Mouse (Mus musculus) CH12.LX (cell line): ENCODE results near the gene Chic2. TPM values are rescaled to one million over a fixed set of nuclear protein-coding genes. Genes with fewer than 3 reads are reported as not detected.

ENCODE experiments used
- DNase-seq: peaks from one replicate; pipeline ENCODE4 v3.0.0-alpha.2; 2013; ENCODE audit errors: extremely low read depth
- H3K27ac ChIP-seq: 2 replicates; pipeline ENCODE4 v1.5.1; 2012; ENCODE audit warnings: low read depth, mild to moderate bottlenecking, control low read depth, moderate library complexity; ENCODE audit not compliant: insufficient read depth
- H3K27me3 ChIP-seq: replicated peaks from 2 replicates; pipeline ENCODE3; 2012; ENCODE audit warnings: inconsistent platforms
- H3K36me3 ChIP-seq, 2 experiments: replicated peaks in 1 of 2; 2 replicates each; pipeline versions ENCODE3 to v1.6.1; 2012; ENCODE audit warnings: inconsistent platforms in 1 of 2, low read length in 1 of 2, mild to moderate bottlenecking in 1 of 2, mixed read lengths in 1 of 2, moderate library complexity in 1 of 2; ENCODE audit not compliant: control insufficient read depth in 1 of 2, insufficient read depth in 1 of 2
- H3K4me1 ChIP-seq, 2 experiments: 2 replicates each; pipeline ENCODE4 v1.6.1; 2012; ENCODE audit warnings: inconsistent platforms in 1 of 2, moderate library complexity in 1 of 2; ENCODE audit not compliant: insufficient read depth in 2 of 2, control insufficient read depth in 1 of 2
- H3K4me2 ChIP-seq: 2 replicates; pipeline ENCODE4 v1.6.1; 2012; ENCODE audit warnings: low read depth, mild to moderate bottlenecking, control low read depth; ENCODE audit not compliant: poor library complexity, insufficient read depth, severe bottlenecking
- H3K4me3 ChIP-seq, 3 experiments: fragments of 150-350 bp in 1 of 3; sonication (generic) in 1 of 3; replicated peaks in 1 of 3; 2 replicates each; pipeline versions ENCODE3 to v1.5.1; 2011 to 2012; ENCODE audit warnings: low read depth in 2 of 3, low read length in 2 of 3, mild to moderate bottlenecking in 2 of 3, moderate library complexity in 2 of 3, control low read depth in 1 of 3, improper control_type of control experiment in 1 of 3, inconsistent platforms in 1 of 3, mixed read lengths in 1 of 3; ENCODE audit not compliant: poor library complexity in 1 of 3
- H3K79me2 ChIP-seq: replicated peaks from 2 replicates; pipeline ENCODE4 v1.6.1; 2012; ENCODE audit warnings: mild to moderate bottlenecking, moderate library complexity; ENCODE audit not compliant: control insufficient read depth, poor library complexity, insufficient read depth, severe bottlenecking; ENCODE audit errors: extremely low read depth
- H3K9ac ChIP-seq: 2 replicates; pipeline ENCODE4 v1.6.1; 2012; ENCODE audit warnings: low read depth, mild to moderate bottlenecking, control low read depth, moderate library complexity; ENCODE audit not compliant: insufficient read depth
- H3K9me3 ChIP-seq: replicated peaks from 2 replicates; pipeline ENCODE3; 2012; ENCODE audit warnings: low read length, inconsistent platforms, mixed read lengths
- CHD2 ChIP-seq: IDR thresholded peaks from 2 replicates; pipeline ENCODE4 v1.6.1; 2011; ENCODE audit warnings: low read length, improper control_type of control experiment
- CTCF ChIP-seq, 2 experiments: IDR thresholded peaks in 1 of 2; conservative IDR thresholded peaks in 1 of 2; 2 replicates each; pipeline ENCODE4 v1.5.1; 2011 to 2012; ENCODE audit warnings: low read depth in 2 of 2, low read length in 2 of 2, improper control_type of control experiment in 1 of 2, inconsistent platforms in 1 of 2, mild to moderate bottlenecking in 1 of 2, moderate library complexity in 1 of 2
- E2F4 ChIP-seq: IDR thresholded peaks from 2 replicates; pipeline ENCODE4 v1.6.1; 2011; ENCODE audit warnings: low read depth, low read length, improper control_type of control experiment; ENCODE audit not compliant: insufficient replicate concordance
- ELF1 ChIP-seq: IDR thresholded peaks from 2 replicates; pipeline ENCODE4 v1.6.1; 2014; ENCODE audit warnings: low read depth, mild to moderate bottlenecking, inconsistent platforms, low read length, improper control_type of control experiment
- EP300 ChIP-seq: IDR thresholded peaks from 2 replicates; pipeline ENCODE4 v1.6.1; 2011; ENCODE audit warnings: low read length, improper control_type of control experiment
- ETS1 ChIP-seq: conservative IDR thresholded peaks from 2 replicates; pipeline ENCODE4 v1.6.1; 2012; ENCODE audit warnings: low read depth, mild to moderate bottlenecking, inconsistent platforms, low read length, improper control_type of control experiment, moderate library complexity
- HCFC1 ChIP-seq: IDR thresholded peaks from 2 replicates; pipeline ENCODE4 v1.6.1; 2012; ENCODE audit warnings: low read depth, mild to moderate bottlenecking, inconsistent platforms, low read length, improper control_type of control experiment
- KAT2A ChIP-seq: IDR thresholded peaks from 2 replicates; pipeline ENCODE4 v1.6.1; 2012; ENCODE audit warnings: low read length, improper control_type of control experiment, inconsistent platforms; ENCODE audit not compliant: insufficient replicate concordance
- MAFK ChIP-seq: IDR thresholded peaks from 2 replicates; pipeline ENCODE4 v1.6.1; 2011; ENCODE audit warnings: low read length, improper control_type of control experiment; ENCODE audit not compliant: insufficient replicate concordance
- MEF2A ChIP-seq: IDR thresholded peaks from 2 replicates; pipeline ENCODE4 v1.6.1; 2014; ENCODE audit warnings: low read depth, mild to moderate bottlenecking, inconsistent platforms, low read length, improper control_type of control experiment, borderline replicate concordance
- MXI1 ChIP-seq: IDR thresholded peaks from 2 replicates; pipeline ENCODE4 v1.6.1; 2011; ENCODE audit warnings: mild to moderate bottlenecking, low read depth, low read length, improper control_type of control experiment
- MYC ChIP-seq: IDR thresholded peaks from 2 replicates; pipeline ENCODE4 v1.6.1; 2011; ENCODE audit warnings: low read depth, mild to moderate bottlenecking, improper control_type of control experiment, low read length
- NELFE ChIP-seq: IDR thresholded peaks from 2 replicates; pipeline ENCODE4 v1.6.1; 2011; ENCODE audit warnings: low read depth, low read length, improper control_type of control experiment
- POLR2A ChIP-seq: IDR thresholded peaks from 2 replicates; pipeline ENCODE4 v1.6.1; 2011; ENCODE audit warnings: low read depth, mild to moderate bottlenecking, improper control_type of control experiment, low read length
- POLR2AphosphoS2 ChIP-seq: IDR thresholded peaks from 2 replicates; pipeline ENCODE4 v1.6.1; 2011; ENCODE audit warnings: low read depth, low read length, improper control_type of control experiment
- SIN3A ChIP-seq: IDR thresholded peaks from 2 replicates; pipeline ENCODE4 v1.6.1; 2012; ENCODE audit warnings: low read length, improper control_type of control experiment, inconsistent platforms
- TBP ChIP-seq: conservative IDR thresholded peaks from 2 replicates; pipeline ENCODE4 v1.6.1; 2011; ENCODE audit warnings: low read depth, low read length, improper control_type of control experiment
- USF1 ChIP-seq: IDR thresholded peaks from 2 replicates; pipeline ENCODE4 v1.6.1; 2014; ENCODE audit warnings: low read depth, mild to moderate bottlenecking, inconsistent platforms, low read length, improper control_type of control experiment
- USF2 ChIP-seq: conservative IDR thresholded peaks from 2 replicates; pipeline ENCODE4 v1.6.1; 2011; ENCODE audit warnings: low read depth, low read length, improper control_type of control experiment
- ZMIZ1 ChIP-seq: IDR thresholded peaks from 2 replicates; pipeline ENCODE4 v1.6.1; 2012; ENCODE audit warnings: low read depth, mild to moderate bottlenecking, inconsistent platforms, low read length, improper control_type of control experiment
- dilution Hi-C: fragments of 300-500 bp; cut with MboI; formaldehyde crosslinking; loops from 2 replicates; pipeline ENCODE4 v1.14.3; 2020; ENCODE audit warnings: low sequenced_read_pairs; ENCODE audit not compliant: extremely low pct_unique_long_range_greater_than_20kb, extremely low pct_ligation_motif_present
- in situ Hi-C: fragments of 300-500 bp; cut with MboI; formaldehyde crosslinking; loops from 3 replicates; pipeline ENCODE4 v1.14.3; 2019; ENCODE audit warnings: low sequenced_read_pairs, low pct_ligation_motif_present, low pct_unique_long_range_greater_than_20kb, mixed read lengths
- polyA plus RNA-seq: library from polyadenylated mRNA; unstranded; fragments of >175 nt; gene quantifications from 2 replicates; pipeline ENCODE4 v1.2.1, GENCODE M21; 2012; ENCODE audit warnings: low read depth; ENCODE audit not compliant: insufficient read length
- total RNA-seq, 2 experiments: library from RNA; depleted of rRNA; stranded (reverse); fragments of 300-350 nt in 1 of 2; fragments of >200 nt in 1 of 2; gene quantifications; 2 replicates each; pipeline ENCODE4 v1.2.3; 2012 to 2014

Chic2 gene
- total and polyA plus RNA-seq, 3 experiments: 28.2 to 41.6 (median 40.8) TPM

DNA sequence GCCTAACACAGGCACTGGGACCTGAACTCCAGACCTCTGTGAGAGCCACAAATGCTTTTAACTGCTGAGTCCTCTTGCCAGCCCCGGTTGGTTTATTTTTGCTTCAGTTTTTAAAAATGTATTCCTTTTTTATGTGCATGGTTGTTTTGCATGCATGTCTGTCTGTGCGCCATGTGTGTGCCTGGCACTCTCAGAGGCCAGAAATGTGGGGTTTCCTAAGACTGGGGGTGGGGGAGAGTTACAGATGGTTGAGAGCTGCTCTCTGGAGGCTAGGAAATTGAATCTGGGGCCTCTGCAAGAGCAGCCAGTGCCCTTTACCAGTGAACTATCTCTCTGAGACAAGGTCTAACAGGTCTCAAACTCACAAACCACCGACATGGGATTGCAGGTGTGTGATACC is 76.7 kb downstream of the Chic2 start:
- dilution Hi-C loops: no loop called here
- Histone ChIP-seq H3K36me3 (no peaks in the 10 kb centered on the region), H3K4me1 (no peaks in the 10 kb centered on the region), H3K9me3 (no peaks in the 10 kb centered on the region), H3K4me2 (no peak overlapping the region), H3K4me3 (no peak overlapping the region), H3K9ac (no peak overlapping the region), H3K79me2 (no peaks in the 10 kb centered on the region), H3K27me3 (no peaks in the 10 kb centered on the region), H3K27ac (no peak overlapping the region)
- in situ Hi-C loops: no loop called here
- TF ChIP-seq MYC (no peak), MXI1 (no peak), ZMIZ1 (no peak), USF1 (no peak), ETS1 (no peak), CHD2 (no peak), EP300 (no peak), POLR2A (no peak), TBP (no peak), HCFC1 (no peak), SIN3A (no peak), NELFE (no peak), E2F4 (no peak), CTCF (conservative IDR thresholded peaks at IDR 0.05 in 1 of 2, IDR thresholded peaks at IDR 0.05 in 1 of 2; ENCODE audit: low read depth in 2 of 2, low read length in 2 of 2) (no peak), MAFK (no peak), ELF1 (no peak), USF2 (no peak), KAT2A (no peak), POLR2AphosphoS2 (no peak), MEF2A (no peak)
- DNase-seq: no peak

- no peaks in the 10 kb centered on the region for H3K36me3 ChIP-seq
- dilution Hi-C loops (no loop called here), in situ Hi-C loops (no loop called here)
- no peak overlapping the region for H3K9ac ChIP-seq
- no peak overlapping the region for H3K4me2 ChIP-seq
- H3K27ac ChIP-seq: no peak overlapping the region
- no peaks in the 10 kb centered on the region for H3K4me1 ChIP-seq
- no peak for DNase-seq
- H3K27me3 ChIP-seq: no peaks in the 10 kb centered on the region
- H3K79me2 ChIP-seq: no peaks in the 10 kb centered on the region
- H3K9me3 ChIP-seq: no peaks in the 10 kb centered on the region
- TF ChIP-seq MXI1: no peak
- no peak overlapping the region for H3K4me3 ChIP-seq
Observed at GRCm38 (mm10) chr5:74966891-74967290, 77.7 kb downstream of the Chic2 start.
